Mouse (Mus musculus) E14TG2a.4 (cell line): Measurements from ENCODE around the gene Zbtb32.

Source experiments
- H3K27me3 ChIP-seq: 2 replicates; pipeline ENCODE4 v1.6.1; 2014; ENCODE audit warnings: low read length, control low read depth; ENCODE audit not compliant: insufficient read depth
- H3K36me3 ChIP-seq: 2 replicates; pipeline ENCODE4 v1.6.1; 2014; ENCODE audit warnings: low read length, control low read depth; ENCODE audit not compliant: insufficient read depth
- H3K4me1 ChIP-seq: replicated peaks from 2 replicates; pipeline ENCODE4 v1.6.1; 2014; ENCODE audit warnings: low read depth, low read length, control low read depth
- H3K4me3 ChIP-seq: replicated peaks from 2 replicates; pipeline ENCODE4 v1.5.1; 2014; ENCODE audit warnings: mild to moderate bottlenecking, low read length
- H3K9me3 ChIP-seq: 2 replicates; pipeline ENCODE4 v1.6.1; 2014; ENCODE audit warnings: low read length, control low read depth
- CTCF ChIP-seq: conservative IDR thresholded peaks from 2 replicates; pipeline ENCODE4 v1.5.1; 2014; ENCODE audit warnings: low read length
- NANOG ChIP-seq: IDR thresholded peaks from 2 replicates; pipeline ENCODE4 v1.6.1; 2014; ENCODE audit warnings: borderline replicate concordance, low read length, mixed read lengths
- POU5F1 ChIP-seq: IDR thresholded peaks from 2 replicates; pipeline ENCODE4 v1.6.1; 2014; ENCODE audit warnings: low read length, borderline replicate concordance

The Zbtb32 gene

DNA sequence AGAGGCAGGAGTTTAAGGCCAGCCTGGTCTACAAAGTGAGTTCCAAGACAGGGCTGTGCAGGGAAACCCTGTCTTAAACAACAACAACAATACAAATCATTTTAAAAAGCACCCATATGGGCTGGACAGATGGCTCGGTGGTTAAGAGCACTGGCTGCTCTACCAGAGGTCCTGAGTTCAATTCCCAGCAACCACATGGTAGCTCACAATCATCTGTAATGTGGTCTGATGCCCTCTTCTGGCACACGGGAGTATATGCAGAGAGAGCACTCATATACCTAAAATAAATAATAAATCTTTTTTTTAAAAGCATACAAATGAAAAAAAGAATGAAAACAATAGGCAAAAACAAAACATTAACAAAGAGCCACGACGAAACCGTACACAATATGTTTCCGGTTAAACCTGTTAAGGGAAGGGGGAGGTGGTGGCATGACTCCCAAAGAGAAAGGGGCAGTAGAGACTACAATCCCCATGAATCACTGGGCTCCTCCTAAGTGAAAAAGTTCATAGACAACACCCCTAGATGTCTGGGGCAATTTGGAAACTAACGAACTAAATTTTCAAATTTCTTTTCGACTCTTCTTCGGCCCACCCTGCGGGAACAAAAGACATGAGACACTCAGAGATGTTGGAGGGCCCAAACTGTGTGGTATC, 47.1 kb downstream of the Zbtb32 start:
- Histone ChIP-seq H3K4me1 (peaks cover 48% of the 10 kb centered on the region), H3K4me3 (peak overlapping the region; percentile 88), H3K9me3 (no peaks in the 10 kb centered on the region), H3K36me3 (peaks cover 47% of the 10 kb centered on the region), H3K27me3 (no peaks in the 10 kb centered on the region)
- TF ChIP-seq CTCF: peak; percentile 27
- TF ChIP-seq POU5F1: no peak
- no peak for TF ChIP-seq NANOG

DNA sequence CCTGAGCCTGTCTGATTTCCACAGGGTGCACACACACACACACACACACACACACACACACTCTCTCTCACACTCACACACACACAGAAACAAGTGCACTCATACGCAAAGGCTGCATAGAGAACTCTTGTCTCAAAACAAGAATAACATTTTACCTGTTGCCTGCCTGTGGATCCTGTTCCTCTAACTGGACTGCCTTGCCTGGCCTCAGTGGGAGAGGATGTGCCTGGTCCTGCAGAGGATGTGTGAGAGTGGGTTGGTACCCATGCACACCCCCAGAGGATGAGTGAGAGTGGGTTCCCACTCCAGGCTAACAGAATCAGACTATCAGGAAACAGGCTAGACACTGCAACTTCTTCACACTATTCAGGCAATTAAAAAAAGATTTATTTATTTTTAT, 48.1 kb downstream of the Zbtb32 start:
- no peak for TF ChIP-seq POU5F1
- no peak for TF ChIP-seq NANOG
- TF ChIP-seq CTCF: no peak
- H3K36me3 ChIP-seq: peaks cover 46% of the 10 kb centered on the region
- H3K9me3 ChIP-seq: no peaks in the 10 kb centered on the region
- H3K4me3 ChIP-seq: no peak overlapping the region
- H3K4me1 ChIP-seq: peaks cover 41% of the 10 kb centered on the region
- H3K27me3 ChIP-seq: no peaks in the 10 kb centered on the region

- no peaks in the 10 kb centered on the region for H3K27me3 ChIP-seq
- H3K4me1 ChIP-seq: peaks cover 34% of the 10 kb centered on the region
- peaks cover 43% of the 10 kb centered on the region for H3K36me3 ChIP-seq
- no peak overlapping the region for H3K4me3 ChIP-seq
- no peak for TF ChIP-seq POU5F1
- no peak for TF ChIP-seq NANOG
- no peak for TF ChIP-seq CTCF
- H3K9me3 ChIP-seq: no peaks in the 10 kb centered on the region
Measured at GRCm38 (mm10) chr7:30549880-30550279, 48.8 kb downstream of the Zbtb32 start.

- Histone ChIP-seq H3K9me3 (no peaks in the 10 kb centered on the region), H3K4me1 (peaks cover 43% of the 10 kb centered on the region), H3K27me3 (no peaks in the 10 kb centered on the region), H3K4me3 (no peak overlapping the region), H3K36me3 (peaks cover 59% of the 10 kb centered on the region)
- TF ChIP-seq NANOG (no peak), POU5F1 (no peak), CTCF (no peak)
Measured at GRCm38 (mm10) chr7:30544327-30544726, 54.4 kb downstream of the Zbtb32 start.

DNA sequence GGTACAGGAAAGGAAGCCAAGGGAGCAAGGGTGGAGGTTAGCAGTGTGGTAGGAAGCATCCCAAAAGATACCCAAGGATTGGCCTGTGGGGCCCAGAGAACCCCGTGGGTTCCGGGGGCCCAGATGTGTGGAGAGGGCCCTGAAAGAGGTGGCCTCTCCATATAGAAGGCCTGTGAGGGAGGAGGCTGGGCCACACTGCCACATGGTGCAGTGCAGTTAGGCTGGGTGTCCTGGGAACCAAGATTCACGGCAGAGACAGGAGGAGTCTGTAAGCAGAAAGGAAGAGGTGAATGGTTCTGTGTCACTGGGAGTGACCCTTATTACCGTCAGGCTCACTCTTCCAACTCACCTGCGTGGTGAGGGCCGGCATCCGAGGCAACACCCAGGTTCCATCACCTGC, 58.1 kb downstream of the Zbtb32 start:
- Histone ChIP-seq H3K9me3 (no peaks in the 10 kb centered on the region), H3K36me3 (peaks cover 43% of the 10 kb centered on the region), H3K27me3 (peaks cover 11% of the 10 kb centered on the region), H3K4me3 (peak overlapping the region; percentile 68), H3K4me1 (peaks cover 49% of the 10 kb centered on the region)
- TF ChIP-seq POU5F1 (no peak), CTCF (no peak), NANOG (no peak)
